Mouse (Mus musculus) CH12.LX (cell line): Measurements from ENCODE around the gene Ror1.

Experiments used
- CTCF ChIP-seq, 2 experiments: IDR thresholded peaks in 1 of 2; conservative IDR thresholded peaks in 1 of 2; 2 replicates each; pipeline ENCODE4 v1.5.1; 2011 to 2012; ENCODE audit warnings: low read depth in 2 of 2, low read length in 2 of 2, improper control_type of control experiment in 1 of 2, inconsistent platforms in 1 of 2, mild to moderate bottlenecking in 1 of 2, moderate library complexity in 1 of 2
- ELF1 ChIP-seq: IDR thresholded peaks from 2 replicates; pipeline ENCODE4 v1.6.1; 2014; ENCODE audit warnings: low read depth, mild to moderate bottlenecking, inconsistent platforms, low read length, improper control_type of control experiment
- EP300 ChIP-seq: IDR thresholded peaks from 2 replicates; pipeline ENCODE4 v1.6.1; 2011; ENCODE audit warnings: low read length, improper control_type of control experiment
- HCFC1 ChIP-seq: IDR thresholded peaks from 2 replicates; pipeline ENCODE4 v1.6.1; 2012; ENCODE audit warnings: low read depth, mild to moderate bottlenecking, inconsistent platforms, low read length, improper control_type of control experiment
- IRF4 ChIP-seq: IDR thresholded peaks from 2 replicates; pipeline ENCODE4 v1.6.1; 2014; ENCODE audit warnings: low read depth, mild to moderate bottlenecking, inconsistent platforms, low read length, improper control_type of control experiment
- JUND ChIP-seq: conservative IDR thresholded peaks from 2 replicates; pipeline ENCODE4 v1.6.1; 2011; ENCODE audit warnings: low read depth, low read length, improper control_type of control experiment
- KAT2A ChIP-seq: IDR thresholded peaks from 2 replicates; pipeline ENCODE4 v1.6.1; 2012; ENCODE audit warnings: low read length, improper control_type of control experiment, inconsistent platforms; ENCODE audit not compliant: insufficient replicate concordance
- POLR2A ChIP-seq: IDR thresholded peaks from 2 replicates; pipeline ENCODE4 v1.6.1; 2011; ENCODE audit warnings: low read depth, mild to moderate bottlenecking, improper control_type of control experiment, low read length
- TCF12 ChIP-seq: IDR thresholded peaks from 2 replicates; pipeline ENCODE4 v1.6.1; 2014; ENCODE audit warnings: low read depth, mild to moderate bottlenecking, inconsistent platforms, low read length, improper control_type of control experiment
- UBTF ChIP-seq: IDR thresholded peaks from 2 replicates; pipeline ENCODE4 v1.6.1; 2012; ENCODE audit warnings: low read depth, mild to moderate bottlenecking, inconsistent platforms, low read length, improper control_type of control experiment, moderate library complexity

GRCm38 (mm10) chr4:100122436-100122835 is 26.8 kb downstream of the Ror1 start:
- no peak for TF ChIP-seq CTCF (conservative IDR thresholded peaks at IDR 0.05 in 1 of 2, IDR thresholded peaks at IDR 0.05 in 1 of 2; ENCODE audit: low read depth in 2 of 2, low read length in 2 of 2)
- TF ChIP-seq IRF4: no peak
- TF ChIP-seq HCFC1: no peak
- TF ChIP-seq POLR2A: no peak
- no peak for TF ChIP-seq ELF1
- TF ChIP-seq UBTF: no peak
- no peak for TF ChIP-seq EP300
- TF ChIP-seq TCF12: no peak
- no peak for TF ChIP-seq KAT2A
- TF ChIP-seq JUND: no peak
